Mouse (Mus musculus) heart, embryonic 13.5 days (tissue): Measurements from ENCODE around the gene Pou6f1. TPM values are rescaled to one million over a fixed set of nuclear protein-coding genes. Genes with fewer than 3 reads are reported as not detected.
"Not testable (repeated sequence)": the region's sequence is repeated elsewhere in the genome, so short reads cannot be mapped to it uniquely, and the experiment has no call there.

Source experiments
- ATAC-seq: fragments of 200-750 bp; cut with Nextera tagmentation; 2 replicates; pipeline ENCODE4 v1.8.0; 2017; ENCODE audit warnings: moderate TSS enrichment; ENCODE audit not compliant: insufficient number of reproducible peaks, low FRiP score, low TSS enrichment; ENCODE audit errors: extremely low read depth
- H3K27ac ChIP-seq: fragments of 300-500 bp; sonication (generic); replicated peaks from 2 replicates; pipeline ENCODE4 v1.5.1; 2015; ENCODE audit warnings: moderate library complexity, mild to moderate bottlenecking, inconsistent platforms
- H3K27me3 ChIP-seq: fragments of 300-500 bp; sonication (generic); replicated peaks from 2 replicates; pipeline ENCODE4 v1.6.1; 2015; ENCODE audit warnings: mild to moderate bottlenecking, inconsistent platforms
- H3K36me3 ChIP-seq: fragments of 300-500 bp; sonication (generic); 2 replicates; pipeline ENCODE4 v1.6.1; 2015; ENCODE audit warnings: mild to moderate bottlenecking, inconsistent platforms
- H3K4me1 ChIP-seq: fragments of 300-500 bp; sonication (generic); 2 replicates; pipeline ENCODE4 v1.6.1; 2015; ENCODE audit warnings: inconsistent platforms
- H3K4me2 ChIP-seq: fragments of 300-500 bp; sonication (generic); 2 replicates; pipeline ENCODE4 v1.6.1; 2015; ENCODE audit warnings: inconsistent platforms, mild to moderate bottlenecking, moderate library complexity
- H3K4me3 ChIP-seq: fragments of 300-500 bp; sonication (generic); 2 replicates; pipeline ENCODE4 v1.5.1; 2015; ENCODE audit warnings: moderate library complexity, mild to moderate bottlenecking, inconsistent platforms
- H3K9ac ChIP-seq: fragments of 300-500 bp; sonication (generic); 2 replicates; pipeline ENCODE4 v1.6.1; 2015; ENCODE audit warnings: inconsistent platforms, mild to moderate bottlenecking, moderate library complexity
- H3K9me3 ChIP-seq: fragments of 300-500 bp; sonication (generic); 2 replicates; pipeline ENCODE4 v1.6.1; 2016; ENCODE audit warnings: inconsistent platforms
- WGBS: fragments of 180-500 bp; shearing (Covaris S2); methylation state at CpG from one replicate; pipeline ENCODE4 v1.1.7; 2015; ENCODE audit warnings: mixed read lengths; 5-methylcytosine and 5-hydroxymethylcytosine counted together
- polyA plus RNA-seq: library from polyadenylated mRNA; unstranded; fragments of >200 nt; fragmentation: Nextera tagmentation; extraction: Ambion mirVana; gene quantifications from 2 replicates; pipeline ENCODE4 v1.2.1, GENCODE M21; 2015

The Pou6f1 gene
- polyA plus RNA-seq, 1 experiment from 2014 or later = 4.4 TPM

- no peaks in the 10 kb centered on the region for H3K27me3 ChIP-seq
- H3K4me1 ChIP-seq = peaks cover 23% of the 10 kb centered on the region
- H3K36me3 ChIP-seq = peaks cover 41% of the 10 kb centered on the region
- peak overlapping the region; percentile 98 for H3K27ac ChIP-seq
- peak overlapping the region; percentile 86 for H3K4me3 ChIP-seq
- peak overlapping the region; percentile 92 for H3K9ac ChIP-seq
- no peaks in the 10 kb centered on the region for H3K9me3 ChIP-seq
- H3K4me2 ChIP-seq = peak overlapping the region; percentile 85
- under 1% methylated on average over 19 of the region's 19 CpGs for WGBS
- no peak for ATAC-seq
Observed at GRCm38 (mm10) chr15:100616221-100616620, 16.4 kb upstream of the Pou6f1 start.

DNA sequence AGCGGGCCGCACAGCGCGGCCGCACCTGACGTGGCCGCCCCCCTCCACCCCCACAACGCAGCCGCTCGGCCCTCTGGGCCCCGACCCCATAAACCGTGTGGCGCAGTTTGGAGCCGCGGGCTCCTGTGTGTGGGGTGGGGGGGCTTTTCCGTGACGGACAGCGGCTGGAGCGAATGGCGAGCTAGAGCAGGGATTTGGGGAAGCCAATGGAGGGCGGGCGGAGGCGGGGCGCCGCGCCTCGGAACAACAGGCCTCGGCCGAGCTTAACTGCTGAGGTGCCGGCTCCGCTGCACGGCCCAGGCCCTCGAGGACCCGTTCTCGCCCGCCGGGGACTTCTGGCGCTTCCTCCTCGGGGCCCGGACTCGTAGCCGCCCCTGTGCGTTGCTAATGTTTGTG is 16.0 kb upstream of the Pou6f1 start:
- WGBS = under 1% methylated on average over 29 of the region's 43 CpGs
- Histone ChIP-seq H3K4me2 (peak overlapping the region; percentile 85), H3K4me1 (peaks cover 23% of the 10 kb centered on the region), H3K4me3 (peak overlapping the region; percentile 86), H3K9ac (peak overlapping the region; percentile 92), H3K27ac (peak overlapping the region; percentile 98), H3K36me3 (peaks cover 38% of the 10 kb centered on the region), H3K9me3 (no peaks in the 10 kb centered on the region), H3K27me3 (no peaks in the 10 kb centered on the region)
- peak; percentile 65 for ATAC-seq

- Histone ChIP-seq H3K9me3 (no peaks in the 10 kb centered on the region), H3K36me3 (peaks cover 32% of the 10 kb centered on the region), H3K4me3 (peak within 1 kb of the TSS; percentile 86), H3K27me3 (no peaks in the 10 kb centered on the region), H3K9ac (peak within 1 kb of the TSS; percentile 92), H3K27ac (peak within 1 kb of the TSS; percentile 98), H3K4me2 (peak within 1 kb of the TSS; percentile 85), H3K4me1 (peaks cover 23% of the 10 kb centered on the region)
- WGBS = under 1% methylated on average over 93 of the region's 99 CpGs
- ATAC-seq = peak; percentile 85
Observed at GRCm38 (mm10) chr15:100614996-100615824, 15.4 kb upstream of the Pou6f1 start, which contains the start of gene Dazap2. Gene Dazap2, plus strand, starts transcription at chr15:100615349.

DNA sequence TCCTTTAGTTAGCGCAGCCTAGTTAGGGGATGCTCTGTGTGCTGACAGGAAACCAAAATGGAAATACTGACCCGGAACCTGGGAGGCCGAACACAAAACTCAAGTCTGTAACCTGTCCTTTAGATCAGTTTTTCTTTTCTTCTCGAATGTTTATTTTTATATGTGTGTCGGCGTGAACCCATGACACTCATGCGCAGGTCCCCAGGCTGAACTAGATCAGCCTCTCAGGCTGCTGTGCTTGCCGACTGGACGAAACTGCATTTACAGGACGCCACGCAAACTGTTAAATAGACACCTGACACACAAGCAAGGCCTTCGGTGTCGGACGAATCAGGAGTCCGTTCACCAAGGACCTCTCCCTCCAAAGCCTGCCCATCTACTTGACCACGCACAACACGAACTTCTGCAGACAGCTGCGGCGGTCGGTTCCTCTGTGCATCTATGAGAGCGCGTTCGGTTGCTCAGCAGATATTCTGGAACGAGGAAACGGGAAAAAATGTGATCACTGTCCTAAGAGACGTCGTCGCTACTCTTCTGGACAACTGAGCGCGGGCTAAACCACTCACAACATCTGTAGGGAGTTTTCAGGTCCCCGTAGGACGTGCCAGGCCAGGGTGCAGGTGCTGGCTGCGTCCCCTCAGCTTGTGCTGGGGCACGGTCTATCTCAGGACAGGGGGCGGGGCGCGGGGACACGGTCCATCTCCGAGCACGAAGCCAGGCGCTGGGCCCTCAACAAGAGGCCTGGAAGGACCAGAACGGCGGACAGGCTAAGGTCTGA is 14.6 kb upstream of the Pou6f1 start:
- ATAC-seq = peak; percentile 24
- Histone ChIP-seq H3K9me3 (no peaks in the 10 kb centered on the region), H3K4me1 (peaks cover 23% of the 10 kb centered on the region), H3K9ac (peak overlapping the region; percentile 77), H3K36me3 (peaks cover 24% of the 10 kb centered on the region), H3K27me3 (peaks cover 7% of the 10 kb centered on the region; the same call in 1 of the 2 replicates), H3K4me3 (peak overlapping the region; percentile 86), H3K27ac (peak overlapping the region; percentile 98), H3K4me2 (peak overlapping the region; percentile 78)
- 11% methylated on average over 43 of the region's 43 CpGs for WGBS

DNA sequence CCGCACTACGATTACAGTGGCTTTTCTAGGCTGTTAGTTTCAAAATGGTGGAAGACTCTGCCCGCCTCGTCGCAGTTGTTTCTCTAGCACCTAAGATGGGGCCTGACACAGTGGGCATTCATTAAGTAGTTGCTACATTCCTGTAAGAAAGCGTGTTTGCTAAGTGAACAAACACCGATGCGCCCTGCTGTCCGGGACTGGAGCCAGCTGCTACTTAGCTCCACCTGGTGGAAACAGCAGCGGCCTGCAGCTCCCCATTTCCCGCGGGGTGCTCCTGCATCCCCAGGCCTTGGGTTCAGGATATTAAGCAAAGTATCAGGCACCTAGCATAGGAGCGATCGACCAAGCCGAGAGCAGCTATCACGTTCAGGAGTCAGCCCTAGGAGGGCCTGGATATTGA is 13.8 kb upstream of the Pou6f1 start:
- peaks cover 16% of the 10 kb centered on the region for H3K36me3 ChIP-seq
- WGBS = 9% methylated on average over 16 of the region's 16 CpGs
- peak overlapping the region; percentile 60 for H3K9ac ChIP-seq

DNA sequence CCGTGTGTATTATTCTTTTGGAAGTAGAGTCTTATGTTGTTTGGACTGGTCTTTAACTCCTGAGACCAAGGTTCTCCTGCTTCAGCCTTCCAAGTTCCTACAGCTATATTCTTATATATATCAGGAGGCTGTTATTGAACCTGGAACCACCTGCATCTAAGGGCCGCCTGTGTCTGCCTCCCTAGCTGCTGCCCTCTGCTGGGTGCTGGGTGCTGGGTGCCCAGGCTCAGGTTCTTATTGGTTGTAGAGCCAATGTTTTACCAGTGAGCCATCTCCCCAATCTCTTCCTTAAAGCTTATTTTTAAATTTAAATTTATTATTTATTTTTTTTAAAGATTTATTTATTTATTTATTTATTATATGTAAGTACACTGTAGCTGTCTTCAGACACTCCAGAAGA is 12.6 kb upstream of the Pou6f1 start:
- H3K9ac ChIP-seq = no peak overlapping the region
- H3K27me3 ChIP-seq = peaks cover 14% of the 10 kb centered on the region; the same call in 1 of the 2 replicates
- no peak overlapping the region for H3K4me3 ChIP-seq
- H3K4me2 ChIP-seq = no peak overlapping the region
- no peak for ATAC-seq
- H3K4me1 ChIP-seq = peaks cover 23% of the 10 kb centered on the region
- H3K27ac ChIP-seq = no peak overlapping the region
- WGBS = 67% methylated on average over 2 of the region's 2 CpGs
- H3K36me3 ChIP-seq = peaks cover 4% of the 10 kb centered on the region
- no peaks in the 10 kb centered on the region for H3K9me3 ChIP-seq

More for the DNA sequence above, 13.8 kb upstream of the Pou6f1 start:
- Histone ChIP-seq H3K9me3 (no peaks in the 10 kb centered on the region), H3K4me2 (peak overlapping the region; percentile 78), H3K4me3 (peak overlapping the region; percentile 39), H3K27me3 (peaks cover 11% of the 10 kb centered on the region; the same call in 1 of the 2 replicates), H3K27ac (no peak overlapping the region), H3K4me1 (peaks cover 23% of the 10 kb centered on the region)
- ATAC-seq = no peak

DNA sequence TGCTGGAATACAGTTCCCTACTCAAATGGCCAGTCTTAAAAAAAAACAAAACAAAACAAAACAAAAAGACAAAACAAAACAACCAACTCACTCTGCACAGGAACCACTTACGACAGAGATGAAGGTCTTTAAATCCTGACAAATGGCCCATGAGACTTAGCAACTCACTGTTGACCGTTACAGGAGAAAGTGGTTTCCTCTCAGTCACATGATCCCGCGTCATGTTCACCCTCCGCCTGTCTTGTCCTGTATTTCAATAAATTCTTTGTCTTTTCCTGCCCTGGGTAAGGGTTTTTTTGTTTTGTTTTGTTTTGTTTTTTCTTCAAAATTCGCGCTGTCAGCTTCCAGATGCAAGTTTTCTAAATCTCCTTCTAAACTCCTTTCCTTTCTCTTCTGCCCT is 12.2 kb upstream of the Pou6f1 start:
- 78% methylated on average over 7 of the region's 7 CpGs for WGBS
- Histone ChIP-seq H3K4me3 (no peak overlapping the region), H3K4me1 (peaks cover 21% of the 10 kb centered on the region), H3K36me3 (peaks cover under 1% of the 10 kb centered on the region; the same call in 1 of the 2 replicates), H3K9ac (no peak overlapping the region), H3K27ac (no peak overlapping the region), H3K4me2 (no peak overlapping the region), H3K9me3 (no peaks in the 10 kb centered on the region), H3K27me3 (peaks cover 14% of the 10 kb centered on the region; the same call in 1 of the 2 replicates)
- ATAC-seq = no peak

DNA sequence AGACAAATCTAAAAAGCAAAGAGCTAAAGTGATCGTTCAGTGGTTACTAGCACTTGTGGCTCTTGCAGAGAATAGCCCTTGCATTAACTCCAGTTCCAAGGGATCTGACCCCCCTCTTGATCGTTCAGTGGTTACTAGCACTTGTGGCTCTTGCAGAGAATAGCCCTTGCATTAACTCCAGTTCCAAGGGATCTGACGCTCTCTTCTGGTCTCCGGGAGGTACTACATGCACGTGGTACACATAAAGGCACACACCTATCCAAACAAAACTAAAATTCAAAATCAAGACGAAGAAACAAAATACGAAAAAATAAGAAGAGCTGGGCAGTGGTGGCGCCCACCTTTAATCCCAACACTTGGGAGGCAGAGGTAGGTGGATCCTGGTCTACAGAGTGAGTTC is 6.9 kb upstream of the Pou6f1 start:
- 80% methylated on average over 8 of the region's 8 CpGs for WGBS
- not testable (repeated sequence) for H3K4me3 ChIP-seq, ATAC-seq, H3K4me1 ChIP-seq, H3K9ac ChIP-seq, H3K9me3 ChIP-seq, H3K36me3 ChIP-seq, H3K27ac ChIP-seq, H3K4me2 ChIP-seq
- peaks cover 34% of the 10 kb centered on the region for H3K27me3 ChIP-seq

DNA sequence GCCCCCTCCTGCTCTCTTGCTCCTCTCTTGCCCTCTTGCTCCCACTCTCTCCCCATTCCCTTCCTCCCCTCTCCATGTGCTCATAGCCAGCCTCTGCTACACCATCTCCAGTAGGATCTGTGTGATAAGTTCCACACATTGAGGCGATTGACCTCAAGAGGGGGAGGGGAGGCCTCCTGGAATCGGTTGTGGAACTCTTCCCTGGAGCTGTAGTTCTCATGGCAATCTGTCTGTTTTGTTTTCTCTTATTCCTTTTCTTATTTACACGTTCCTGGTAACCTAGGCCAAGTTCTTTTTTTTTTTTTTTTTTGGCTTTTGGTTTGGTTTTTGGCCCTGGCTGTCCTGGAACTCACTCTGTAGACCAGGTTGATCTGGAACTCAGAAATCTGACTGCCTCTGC is 1.9 kb upstream of the Pou6f1 start:
- ATAC-seq = no peak

GRCm38 (mm10) chr15:100600696-100601272 is 1.0 kb upstream of the Pou6f1 start:
- Histone ChIP-seq H3K27ac (no peak overlapping the region), H3K4me3 (peak overlapping the region; percentile 84), H3K9me3 (no peaks in the 10 kb centered on the region), H3K9ac (peak overlapping the region; percentile 25; the same call in 1 of the 2 replicates), H3K36me3 (no peaks in the 10 kb centered on the region), H3K4me1 (peaks cover 26% of the 10 kb centered on the region), H3K27me3 (peaks cover 36% of the 10 kb centered on the region), H3K4me2 (peak overlapping the region; percentile 75)
- 18% methylated on average over 21 of the region's 21 CpGs for WGBS
- no peak for ATAC-seq

More for the DNA sequence above, 1.9 kb upstream of the Pou6f1 start:
- no peak overlapping the region for H3K9ac ChIP-seq
- WGBS = 42% methylated on average over 3 of the region's 3 CpGs
- H3K36me3 ChIP-seq = no peaks in the 10 kb centered on the region
- H3K9me3 ChIP-seq = no peaks in the 10 kb centered on the region
- H3K4me3 ChIP-seq = no peak overlapping the region
- no peak overlapping the region for H3K27ac ChIP-seq
- H3K4me2 ChIP-seq = no peak overlapping the region
- H3K27me3 ChIP-seq = peaks cover 38% of the 10 kb centered on the region
- peaks cover 26% of the 10 kb centered on the region for H3K4me1 ChIP-seq
